Mouse (Mus musculus): ENCODE results near the gene LTO1. TPM values are rescaled to one million over a fixed set of nuclear protein-coding genes. Genes with fewer than 3 reads are reported as not detected.

Gene LTO1
- polyA plus RNA-seq, 1 experiment from 2014 or later = 26.2 TPM

GRCm38 (mm10) chr7:144933336-144933735 is 18.4 kb downstream of the LTO1 start:
- ATAC-seq (ENCODE audit: insufficient number of reproducible peaks, insufficient read depth, low FRiP score, low TSS enrichment, low read depth) = no peak
- 0 out of 2 replicates have a peak, but pooled peaks cover 3% of the 10 kb centered on the region for H3K27me3 ChIP-seq
- 91% methylated on average over 3 of the region's 3 CpGs for WGBS
- H3K9me3 ChIP-seq = no peaks in the 10 kb centered on the region
- H3K4me2 ChIP-seq = no peak overlapping the region
- H3K9ac ChIP-seq = no peak overlapping the region
- H3K36me3 ChIP-seq = peaks cover 74% of the 10 kb centered on the region
- no peak overlapping the region for H3K27ac ChIP-seq
- peaks cover 22% of the 10 kb centered on the region for H3K4me1 ChIP-seq
- no peak overlapping the region for H3K4me3 ChIP-seq

- Histone ChIP-seq H3K27me3 (peaks cover 3% of the 10 kb centered on the region; the same call in 1 of the 2 replicates), H3K27ac (no peak overlapping the region), H3K9ac (no peak overlapping the region), H3K4me2 (no peak overlapping the region), H3K4me1 (peaks cover 24% of the 10 kb centered on the region), H3K36me3 (peaks cover 71% of the 10 kb centered on the region), H3K4me3 (no peak overlapping the region), H3K9me3 (no peaks in the 10 kb centered on the region)
- WGBS = 92% methylated on average over 8 of the region's 8 CpGs
- ATAC-seq (ENCODE audit: insufficient number of reproducible peaks, insufficient read depth, low FRiP score, low TSS enrichment, low read depth) = no peak
These were observed 18.9 kb downstream of the LTO1 start for GRCm38 (mm10) chr7:144933796-144934195.

GRCm38 (mm10) chr7:144934901-144935300 is 20.0 kb downstream of the LTO1 start:
- WGBS = 87% methylated on average over 5 of the region's 5 CpGs
- Histone ChIP-seq H3K27ac (no peak overlapping the region), H3K4me2 (no peak overlapping the region), H3K4me3 (no peak overlapping the region), H3K4me1 (peaks cover 32% of the 10 kb centered on the region), H3K9ac (no peak overlapping the region), H3K36me3 (peaks cover 60% of the 10 kb centered on the region), H3K27me3 (peaks cover 11% of the 10 kb centered on the region), H3K9me3 (no peaks in the 10 kb centered on the region)
- no peak for ATAC-seq (ENCODE audit: insufficient number of reproducible peaks, insufficient read depth, low FRiP score, low TSS enrichment, low read depth)

GRCm38 (mm10) chr7:144935563-144935962 is 20.7 kb downstream of the LTO1 start:
- H3K36me3 ChIP-seq = peaks cover 56% of the 10 kb centered on the region
- no peak for ATAC-seq (ENCODE audit: insufficient number of reproducible peaks, insufficient read depth, low FRiP score, low TSS enrichment, low read depth)

GRCm38 (mm10) chr7:144936311-144936880 is 21.5 kb downstream of the LTO1 start:
- no peak overlapping the region for H3K27ac ChIP-seq
- peaks cover 11% of the 10 kb centered on the region for H3K27me3 ChIP-seq
- H3K4me3 ChIP-seq = no peak overlapping the region
- H3K36me3 ChIP-seq = peaks cover 52% of the 10 kb centered on the region
- peak overlapping the region; percentile 21; the same call in 1 of the 2 replicates for H3K9ac ChIP-seq
- no peaks in the 10 kb centered on the region for H3K9me3 ChIP-seq
- WGBS = 88% methylated on average over 4 of the region's 4 CpGs
- peak overlapping the region; percentile 93 for H3K4me2 ChIP-seq
- peaks cover 45% of the 10 kb centered on the region for H3K4me1 ChIP-seq
- no peak for ATAC-seq (ENCODE audit: insufficient number of reproducible peaks, insufficient read depth, low FRiP score, low TSS enrichment, low read depth)

More at GRCm38 (mm10) chr7:144935563-144935962, 20.7 kb downstream of the LTO1 start:
- Histone ChIP-seq H3K4me3 (no peak overlapping the region), H3K4me2 (0 out of 2 replicates have a peak overlapping the region, but pooled peaks have one; percentile 5), H3K27me3 (peaks cover 11% of the 10 kb centered on the region), H3K9me3 (no peaks in the 10 kb centered on the region), H3K9ac (peak overlapping the region; percentile 21; the same call in 1 of the 2 replicates), H3K4me1 (peaks cover 39% of the 10 kb centered on the region), H3K27ac (no peak overlapping the region)
- 54% methylated on average over 5 of the region's 5 CpGs for WGBS

- Histone ChIP-seq H3K36me3 (peaks cover 48% of the 10 kb centered on the region), H3K27ac (peak overlapping the region; percentile 87), H3K9me3 (no peaks in the 10 kb centered on the region), H3K4me2 (peak overlapping the region; percentile 93), H3K4me3 (peak overlapping the region; percentile 67), H3K9ac (peak overlapping the region; percentile 86), H3K4me1 (peaks cover 54% of the 10 kb centered on the region), H3K27me3 (peaks cover 15% of the 10 kb centered on the region)
- WGBS = 2% methylated on average over 20 of the region's 20 CpGs
- no peak for ATAC-seq (ENCODE audit: insufficient number of reproducible peaks, insufficient read depth, low FRiP score, low TSS enrichment, low read depth)
These were observed 22.6 kb downstream of the LTO1 start for GRCm38 (mm10) chr7:144937490-144937889.

GRCm38 (mm10) chr7:144937899-144938517 is 23.1 kb downstream of the LTO1 start:
- ATAC-seq (ENCODE audit: insufficient number of reproducible peaks, insufficient read depth, low FRiP score, low TSS enrichment, low read depth) = no peak
- Histone ChIP-seq H3K27me3 (peaks cover 18% of the 10 kb centered on the region), H3K27ac (peak overlapping the region; percentile 87), H3K36me3 (peaks cover 43% of the 10 kb centered on the region), H3K9ac (peak overlapping the region; percentile 86), H3K9me3 (no peaks in the 10 kb centered on the region), H3K4me2 (peak overlapping the region; percentile 93), H3K4me3 (peak overlapping the region; percentile 67), H3K4me1 (peaks cover 60% of the 10 kb centered on the region)
- 1% methylated on average over 39 of the region's 39 CpGs for WGBS

GRCm38 (mm10) chr7:144938661-144939343 is 23.9 kb downstream of the LTO1 start:
- under 1% methylated on average over 32 of the region's 32 CpGs for WGBS
- Histone ChIP-seq H3K27ac (peak overlapping the region; percentile 87), H3K4me3 (peak overlapping the region; percentile 67), H3K9ac (peak overlapping the region; percentile 86), H3K4me2 (peak overlapping the region; percentile 93), H3K36me3 (peaks cover 35% of the 10 kb centered on the region), H3K9me3 (no peaks in the 10 kb centered on the region), H3K4me1 (peaks cover 67% of the 10 kb centered on the region), H3K27me3 (peaks cover 18% of the 10 kb centered on the region)
- no peak for ATAC-seq (ENCODE audit: insufficient number of reproducible peaks, insufficient read depth, low FRiP score, low TSS enrichment, low read depth)

GRCm38 (mm10) chr7:144939344-144940002 is 24.6 kb downstream of the LTO1 start, which contains the start of gene Ccnd1:
Gene Ccnd1 (minus strand): TSS chr7:144939925.
- WGBS = under 1% methylated on average over 40 of the region's 45 CpGs

GRCm38 (mm10) chr7:144940003-144940571 is 25.2 kb downstream of the LTO1 start:
- H3K9me3 ChIP-seq = no peaks in the 10 kb centered on the region
- H3K4me3 ChIP-seq = peak overlapping the region; percentile 67
- peaks cover 22% of the 10 kb centered on the region for H3K36me3 ChIP-seq
- H3K9ac ChIP-seq = peak overlapping the region; percentile 86
- ATAC-seq (ENCODE audit: insufficient number of reproducible peaks, insufficient read depth, low FRiP score, low TSS enrichment, low read depth) = 0 out of 2 replicates have a peak, but pooled peaks have one; percentile 10
- WGBS = under 1% methylated on average over 22 of the region's 22 CpGs
- peak overlapping the region; percentile 87 for H3K27ac ChIP-seq
- peaks cover 68% of the 10 kb centered on the region for H3K4me1 ChIP-seq
- H3K4me2 ChIP-seq = peak overlapping the region; percentile 93
- peaks cover 18% of the 10 kb centered on the region for H3K27me3 ChIP-seq

More at GRCm38 (mm10) chr7:144939344-144940002, 24.6 kb downstream of the LTO1 start, which contains the start of gene Ccnd1:
- peak within 1 kb of the TSS; percentile 67 for H3K4me3 ChIP-seq
- H3K27ac ChIP-seq = peak within 1 kb of the TSS; percentile 92
- no peaks in the 10 kb centered on the region for H3K9me3 ChIP-seq
- H3K36me3 ChIP-seq = peaks cover 29% of the 10 kb centered on the region
- peak within 1 kb of the TSS; percentile 86 for H3K9ac ChIP-seq
- peak; percentile 67 for ATAC-seq (ENCODE audit: insufficient number of reproducible peaks, insufficient read depth, low FRiP score, low TSS enrichment, low read depth)
- H3K4me1 ChIP-seq = peaks cover 68% of the 10 kb centered on the region
- H3K4me2 ChIP-seq = peak within 1 kb of the TSS; percentile 93
- peaks cover 18% of the 10 kb centered on the region for H3K27me3 ChIP-seq

- no peak for ATAC-seq (ENCODE audit: insufficient number of reproducible peaks, insufficient read depth, low FRiP score, low TSS enrichment, low read depth)
- Histone ChIP-seq H3K4me1 (peaks cover 69% of the 10 kb centered on the region), H3K27me3 (peaks cover 18% of the 10 kb centered on the region), H3K9ac (no peak overlapping the region), H3K9me3 (no peaks in the 10 kb centered on the region), H3K36me3 (peaks cover 17% of the 10 kb centered on the region), H3K4me2 (peak overlapping the region; percentile 93), H3K27ac (peak overlapping the region; percentile 92; the same call in 1 of the 2 replicates), H3K4me3 (peak overlapping the region; percentile 67)
- 1% methylated on average over 11 of the region's 11 CpGs for WGBS
These were observed 25.7 kb downstream of the LTO1 start for GRCm38 (mm10) chr7:144940585-144940984.
